Mouse (Mus musculus) megakaryocyte, adult 5-6 weeks (primary cell): ENCODE data around the gene Grip1. TPM values are rescaled to one million over a fixed set of nuclear protein-coding genes. Genes with fewer than 3 reads are reported as not detected.
A peak's percentile ranks its signal among the peaks of the same experiment; 100 is the strongest.

ENCODE experiments used
- ATAC-seq: 2 replicates; pipeline ENCODE4 v1.8.0; 2016; ENCODE audit warnings: mild to moderate bottlenecking, inconsistent platforms; ENCODE audit not compliant: poor library complexity, severe bottlenecking
- total RNA-seq, 2 experiments: library from RNA; stranded (forward) in 1 of 2; stranded (reverse) in 1 of 2; fragments of 153-499, 151-499 nt in 1 of 2; fragments of 221-1000, 200-1000 nt in 1 of 2; gene quantifications; 2 replicates each; pipeline versions ENCODE4 v1.2.3 to v1.2.4; 2015 to 2017

The Grip1 gene
- total RNA-seq, 2 experiments from 2014 or later = not detected

DNA sequence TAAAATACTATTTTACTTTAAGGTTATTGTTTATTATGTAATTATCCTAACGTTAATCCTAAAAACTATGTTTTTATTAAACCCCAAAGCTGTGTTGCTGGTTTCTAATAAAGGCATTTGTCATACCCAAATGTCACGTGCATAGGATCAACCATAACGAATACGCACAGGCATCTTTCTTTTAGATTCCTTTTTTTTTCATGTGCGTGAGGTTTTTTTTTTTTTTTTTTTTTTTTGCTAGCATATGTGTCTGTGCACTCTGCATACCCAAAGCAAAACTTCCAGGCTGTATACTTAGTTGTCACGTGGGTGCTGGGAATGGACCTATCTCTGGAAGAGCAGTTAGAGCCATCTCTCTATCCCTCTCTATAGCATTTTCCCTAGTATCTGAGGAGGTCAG, 660.4 kb downstream of the Grip1 start:
- no peak for ATAC-seq

DNA sequence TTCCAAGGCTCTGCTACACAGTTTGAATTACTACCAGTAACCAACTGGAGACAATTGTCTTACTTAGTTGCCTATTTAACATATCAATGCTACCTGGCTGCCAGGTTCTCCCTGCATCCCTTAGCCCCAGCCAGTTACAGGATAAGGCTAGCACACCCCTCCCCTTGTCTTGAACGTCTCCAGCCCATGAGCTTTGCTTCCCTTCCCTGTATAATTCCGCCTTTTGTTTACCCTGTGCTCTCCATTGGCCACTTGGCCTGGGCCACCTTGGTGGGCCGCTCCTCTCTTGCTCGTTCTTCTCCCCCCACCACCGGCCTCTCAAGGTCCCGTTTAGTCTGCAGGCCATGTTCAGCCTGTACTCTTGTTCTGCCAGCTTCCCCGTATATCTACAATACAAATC, 660.9 kb downstream of the Grip1 start:
- no peak for ATAC-seq

DNA sequence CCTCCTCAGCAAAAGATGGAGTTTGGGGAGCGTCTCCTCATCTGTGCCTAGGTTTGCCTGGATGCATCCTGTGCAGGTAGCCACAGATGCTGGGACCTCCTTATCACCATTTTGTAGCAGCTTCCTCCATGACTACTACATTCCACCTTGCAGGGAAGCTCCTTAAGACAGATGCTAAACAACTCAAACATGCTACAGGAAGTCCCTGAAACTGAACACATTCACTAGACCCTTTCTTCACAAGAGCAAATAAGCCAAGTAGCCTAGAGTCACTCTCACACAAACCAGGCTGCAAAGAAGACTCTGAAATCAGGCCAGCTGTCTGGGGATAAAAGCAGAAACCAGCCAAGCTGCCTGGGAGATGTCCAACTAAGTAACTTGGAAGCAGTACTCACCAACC, 661.6 kb downstream of the Grip1 start:
- ATAC-seq = no peak

DNA sequence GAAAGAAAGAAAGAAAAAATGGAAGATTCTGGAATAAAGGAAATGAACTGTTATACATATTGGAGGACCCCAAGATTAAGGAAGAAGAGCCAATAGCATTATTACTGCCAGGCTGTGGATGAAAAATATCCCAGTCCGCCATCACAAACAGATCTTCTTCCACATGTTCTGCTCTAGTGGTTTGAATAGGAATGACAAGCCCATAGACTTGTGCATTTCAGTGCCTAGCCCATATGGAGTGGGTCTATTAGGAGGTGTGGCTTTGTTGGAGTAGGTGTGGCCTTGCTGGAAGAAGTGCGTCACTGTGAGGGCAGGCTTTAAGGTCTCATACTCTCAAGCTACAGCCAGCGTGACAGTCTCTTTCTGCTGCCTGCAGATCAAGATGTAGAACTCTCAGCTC, 670.1 kb downstream of the Grip1 start:
- ATAC-seq = no peak

DNA sequence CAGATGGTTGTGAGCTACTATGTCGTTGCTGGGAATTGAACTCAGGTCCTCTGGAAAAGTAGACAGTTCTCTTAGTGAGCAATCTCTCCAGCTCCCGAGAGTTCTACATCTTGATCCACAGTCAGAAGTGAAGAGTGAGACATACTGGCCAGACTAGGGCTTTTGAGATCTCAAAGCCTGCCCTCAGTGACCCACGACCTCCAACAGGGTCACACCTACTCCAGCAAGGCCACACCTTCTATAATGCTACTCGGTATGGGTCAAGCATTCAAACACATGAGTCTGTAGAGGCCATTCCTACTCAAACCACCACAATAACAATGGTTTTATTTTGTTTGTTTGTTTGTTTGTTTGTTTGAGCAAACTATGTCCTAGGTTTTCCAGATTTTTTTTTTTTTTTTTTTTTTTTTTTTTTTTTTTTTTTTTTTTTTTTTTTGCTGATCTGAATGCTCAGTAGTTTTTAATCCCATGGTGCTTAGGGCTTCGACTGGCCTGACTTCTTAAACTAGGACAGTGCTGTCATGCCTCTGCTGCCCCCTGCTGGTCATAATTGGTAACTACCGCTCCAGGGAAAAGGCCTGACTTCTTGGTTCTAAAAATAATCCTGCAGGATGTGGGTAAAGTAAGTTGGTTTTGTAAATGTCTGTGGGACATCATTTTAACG, 671.3 kb downstream of the Grip1 start:
- ATAC-seq = peak; percentile 87

DNA sequence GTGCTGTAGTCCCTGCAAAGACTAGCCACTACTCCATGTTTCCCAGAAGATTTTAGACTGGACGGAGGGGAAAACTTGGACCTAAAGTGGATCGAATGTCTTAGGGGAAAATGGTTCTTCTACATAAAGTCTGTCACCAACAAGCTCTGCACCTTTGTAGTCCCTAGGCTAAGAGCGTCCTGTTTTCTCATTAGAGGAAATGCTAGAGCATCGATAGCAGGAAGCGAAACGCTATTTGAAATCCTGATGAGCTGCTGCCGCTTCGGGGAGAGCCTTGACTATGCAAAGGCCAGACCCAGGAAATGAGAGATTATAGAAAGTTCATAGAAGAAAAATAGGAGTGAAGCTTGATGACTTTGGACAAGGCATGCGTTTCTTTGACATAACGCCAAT, 671.8 kb downstream of the Grip1 start:
- ATAC-seq = peak; percentile 68

DNA sequence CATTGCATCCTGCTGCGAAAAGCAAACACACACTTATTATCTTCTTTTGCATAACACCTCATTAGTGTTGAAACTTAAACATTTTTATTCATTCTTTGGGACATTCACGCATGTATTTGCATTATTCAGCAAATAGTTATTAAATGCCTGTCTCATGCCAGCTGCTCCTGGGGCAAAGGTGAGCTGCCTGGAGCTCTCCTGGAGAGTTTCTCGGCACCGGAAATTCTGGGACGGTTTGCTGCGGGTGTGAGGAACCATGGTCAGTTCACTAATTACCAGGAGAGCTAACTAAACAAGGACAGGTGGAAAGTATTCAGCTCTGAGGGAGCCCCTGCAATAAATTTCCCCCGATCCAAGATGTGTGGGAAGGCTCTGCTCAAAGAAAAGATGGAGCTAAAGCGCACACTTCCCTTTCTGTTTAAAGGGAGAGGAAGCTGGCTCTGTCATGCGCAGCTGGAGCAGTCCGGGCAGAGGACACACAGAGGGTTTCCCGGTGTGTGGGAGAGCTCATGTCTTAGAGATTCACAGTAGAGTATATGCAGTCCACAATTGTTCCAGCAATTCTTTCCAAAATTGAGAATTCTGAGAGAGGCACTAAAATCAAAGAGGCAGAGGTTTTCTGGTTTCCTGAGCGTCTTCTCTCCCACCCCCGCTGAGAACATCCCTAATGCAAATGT, 675.1 kb downstream of the Grip1 start:
- peak; percentile 31; the same call in 1 of the 2 replicates for ATAC-seq

DNA sequence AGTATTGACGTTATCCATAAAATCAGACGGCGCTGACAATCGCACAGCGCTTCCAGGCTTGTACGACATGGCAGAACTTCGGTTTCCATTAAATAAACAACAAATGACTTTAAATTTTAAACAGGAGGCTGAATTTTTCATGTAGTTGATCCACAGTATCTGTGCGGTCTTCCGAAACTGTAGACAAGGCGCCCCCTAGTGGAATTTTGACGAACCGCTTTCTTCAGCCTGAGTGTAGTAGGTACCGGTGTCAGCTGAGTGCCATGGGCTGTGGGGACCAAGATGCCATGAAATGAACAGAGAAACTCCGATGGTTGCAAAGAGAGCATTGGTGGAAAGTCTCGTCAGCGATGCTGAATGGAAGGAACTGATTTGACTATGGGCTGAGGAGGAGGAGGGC, 677.0 kb downstream of the Grip1 start:
- peak; percentile 71 for ATAC-seq

DNA sequence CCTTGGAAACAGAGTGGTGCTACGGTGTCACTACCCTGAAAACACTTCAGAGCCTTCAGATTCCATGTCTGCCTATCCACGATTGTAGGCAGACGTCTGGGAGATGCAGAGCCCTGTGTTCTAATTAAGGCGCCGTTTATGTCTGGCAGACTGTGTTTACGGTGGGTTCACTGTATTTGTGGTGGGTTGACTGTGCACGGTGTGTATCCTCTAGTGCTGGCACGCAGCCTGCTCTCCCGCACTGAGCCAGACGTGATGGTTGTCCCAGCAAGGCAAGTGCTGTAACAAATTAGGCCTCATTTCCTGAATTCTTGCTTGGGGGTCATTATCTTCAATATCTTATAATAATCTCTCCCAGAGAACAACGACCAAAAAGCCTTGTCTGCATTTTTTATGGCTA, 680.1 kb downstream of the Grip1 start:
- ATAC-seq = no peak

DNA sequence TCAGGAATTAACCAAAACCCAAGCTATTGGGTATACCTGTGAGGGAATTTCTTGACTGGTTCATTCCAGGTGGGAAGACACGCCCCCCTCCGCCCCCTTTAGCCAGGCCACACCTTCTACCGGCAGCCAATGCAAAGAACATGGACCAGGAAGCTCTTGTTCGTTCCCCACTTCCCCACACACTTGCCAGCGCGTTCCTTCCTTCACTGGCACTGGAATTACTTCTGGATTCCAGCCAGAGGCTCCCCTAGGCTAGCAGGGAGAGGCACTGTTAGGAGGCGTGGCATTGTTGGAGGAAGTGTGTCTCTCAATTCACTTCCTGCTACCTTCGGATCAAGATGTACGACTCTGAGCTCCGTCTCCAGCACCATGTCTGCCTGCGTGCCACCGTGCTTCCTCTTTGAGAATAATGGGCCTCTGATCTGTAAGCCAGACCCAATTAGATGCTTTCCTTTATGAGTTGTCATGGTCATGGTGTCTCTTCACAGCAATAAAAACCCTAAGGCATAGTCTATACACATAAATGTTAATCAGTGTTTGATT, 682.5 kb downstream of the Grip1 start:
- ATAC-seq = peak; percentile 81

Other genes starting within 250 kb of the Grip1 start
- gene Cand1, start 213.8 kb upstream of the Grip1 start, total RNA-seq (2015) = 36.0 and 54.5 TPM in 2 replicates
- gene Cand1, start 213.8 kb upstream of the Grip1 start, total RNA-seq (2017) = 25.8 and 29.1 TPM in 2 replicates